Mouse (Mus musculus) liver, postnatal 0 days (tissue): Measurements from ENCODE around the gene Olfr1535.

ENCODE experiments used
- CTCF ChIP-seq: sonication (generic); IDR thresholded peaks from 2 replicates; pipeline ENCODE4 v1.5.1; 2016; ENCODE audit warnings: antibody characterized with exemption, low read depth
- EP300 ChIP-seq: IDR thresholded peaks from 2 replicates; pipeline ENCODE4 v1.6.1; 2016; ENCODE audit warnings: antibody characterized with exemption, low read depth, mild to moderate bottlenecking

GRCm38 (mm10) chr13:21559793-21560192, at the start of gene Olfr1535:
- no peak for TF ChIP-seq CTCF
- no peak for TF ChIP-seq EP300
